Mouse (Mus musculus): Measurements from ENCODE around the gene Ifnl2.
A peak's percentile ranks its signal among the peaks of the same experiment; 100 is the strongest.
"Not testable (repeated sequence)": the region's sequence is repeated elsewhere in the genome, so short reads cannot be mapped to it uniquely, and the experiment has no call there.

The Ifnl2 gene

DNA sequence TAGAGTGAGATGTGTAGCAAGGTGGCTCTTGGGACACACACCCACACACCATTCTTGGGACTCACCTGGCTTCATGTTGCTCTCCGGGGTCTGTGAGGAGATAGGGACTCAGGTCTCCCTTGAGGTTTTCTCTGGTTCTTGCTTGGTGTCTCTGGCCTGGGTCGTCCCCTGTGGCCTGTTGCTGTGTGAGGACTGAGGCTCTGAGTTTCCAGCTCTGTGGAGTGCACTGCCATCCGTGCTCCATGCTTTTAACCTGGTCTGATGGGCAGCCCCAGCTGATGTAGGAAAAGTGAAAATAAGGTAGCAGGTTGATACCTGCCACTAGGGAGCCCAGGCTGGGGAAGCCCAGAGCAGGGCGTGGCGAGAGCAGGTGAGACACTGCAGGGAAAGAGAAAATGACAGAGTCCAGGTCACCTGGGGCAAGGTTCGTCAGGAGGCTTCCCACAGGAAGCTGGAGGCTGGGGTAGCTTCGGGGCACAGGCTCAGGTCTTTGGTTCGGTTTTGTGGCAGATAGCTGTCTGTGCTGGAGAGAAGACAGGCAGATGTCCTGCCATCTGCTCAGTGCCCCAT, at the start of gene Ifnl2:
Ifnl2 (minus strand) TSS at position 51 of the 570 bp plus-strand sequence.
- DNase-seq, result not testable (repeated sequence)

DNA sequence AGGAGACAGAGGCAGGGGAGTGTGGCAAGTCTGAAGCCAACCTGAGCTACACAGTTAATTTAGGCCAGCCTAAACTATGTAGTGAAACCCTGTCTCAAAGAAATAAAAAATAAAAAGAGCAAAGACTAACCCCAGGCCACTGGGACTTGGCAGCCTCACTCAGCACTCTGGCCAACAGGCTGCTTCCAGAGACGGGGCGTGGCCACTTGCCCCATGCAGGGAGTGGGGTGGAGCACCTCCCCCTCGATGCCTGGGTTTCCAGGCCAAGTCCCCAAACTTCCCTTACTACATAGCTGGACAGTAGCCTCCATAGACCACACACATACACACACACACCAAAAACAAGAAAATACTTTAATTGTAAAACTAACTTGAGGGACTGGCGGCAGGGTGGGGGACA, 48.2 kb upstream of the Ifnl2 start:
- no peak for DNase-seq

- DNase-seq, result no peak
These were observed 47.5 kb upstream of the Ifnl2 start for GRCm38 (mm10) chr7:28557708-28558107.

DNA sequence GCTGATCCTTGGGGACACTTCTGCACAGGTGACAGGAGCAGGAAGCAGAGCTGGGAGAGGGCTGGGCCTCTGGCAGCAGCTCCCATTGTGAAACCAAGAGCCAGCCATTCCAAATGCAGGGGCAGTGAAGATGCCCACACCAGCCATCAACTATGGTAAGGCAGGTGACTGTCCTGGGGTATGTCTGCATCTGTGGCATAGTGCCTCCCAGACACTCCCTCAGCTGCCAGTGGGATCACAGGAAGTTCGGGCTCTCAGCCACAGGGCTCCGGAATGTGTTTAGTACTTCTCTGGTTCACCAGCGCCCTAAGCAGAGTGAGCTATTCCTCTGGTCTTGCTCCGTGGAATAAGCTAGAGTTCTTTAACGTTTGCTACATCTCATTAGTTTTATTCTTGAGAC, 46.8 kb upstream of the Ifnl2 start:
- DNase-seq, result no peak

- DNase-seq, result no peak
These were observed 45.8 kb upstream of the Ifnl2 start for GRCm38 (mm10) chr7:28555939-28556535.

- DNase-seq, result no peak
These were observed 42.8 kb upstream of the Ifnl2 start for GRCm38 (mm10) chr7:28553076-28553475.

DNA sequence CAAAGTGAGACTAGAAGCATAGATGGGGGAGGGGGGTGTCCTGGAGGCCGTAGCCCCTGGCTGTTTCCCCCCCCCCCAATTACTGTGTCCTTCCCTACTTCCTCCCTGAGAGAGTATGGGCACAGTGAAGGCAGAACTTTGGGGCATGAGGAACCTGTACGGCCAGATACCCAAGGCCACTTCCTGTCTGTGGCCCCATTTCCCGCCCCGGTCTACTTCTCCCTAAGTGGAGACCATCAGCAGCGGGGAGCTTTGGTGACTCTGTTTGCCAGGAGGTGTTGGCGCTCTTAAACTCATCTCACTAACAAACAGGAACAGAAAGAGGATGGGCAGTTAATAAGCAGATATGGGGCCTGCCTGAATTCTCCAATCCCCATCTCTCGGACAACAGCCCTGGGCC, 37.4 kb upstream of the Ifnl2 start:
- no peak for DNase-seq

DNA sequence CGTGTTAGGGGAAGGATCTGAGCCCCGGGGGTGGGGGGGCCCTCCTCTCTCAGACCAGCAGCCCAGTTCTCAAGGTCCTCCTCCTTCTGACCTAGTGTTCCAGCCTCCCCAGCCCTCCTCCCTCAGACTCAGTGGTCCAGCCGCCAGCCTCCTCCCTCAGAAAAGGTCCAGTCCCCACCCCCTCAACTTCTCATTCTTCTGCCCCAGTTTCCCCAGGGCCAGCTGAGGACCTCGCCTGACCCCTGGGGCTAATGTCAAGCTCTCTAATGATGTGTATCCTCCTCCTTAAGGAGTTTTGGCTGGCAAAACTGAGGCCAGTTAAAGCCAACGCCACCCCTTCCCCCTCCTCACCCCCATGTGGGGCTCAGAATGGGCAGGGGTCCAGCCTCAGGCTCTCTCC, 36.9 kb upstream of the Ifnl2 start, which contains the start of gene Nccrp1:
Nccrp1 (minus strand) TSS at position 101 of the 400 bp plus-strand sequence.
- no peak for DNase-seq

DNA sequence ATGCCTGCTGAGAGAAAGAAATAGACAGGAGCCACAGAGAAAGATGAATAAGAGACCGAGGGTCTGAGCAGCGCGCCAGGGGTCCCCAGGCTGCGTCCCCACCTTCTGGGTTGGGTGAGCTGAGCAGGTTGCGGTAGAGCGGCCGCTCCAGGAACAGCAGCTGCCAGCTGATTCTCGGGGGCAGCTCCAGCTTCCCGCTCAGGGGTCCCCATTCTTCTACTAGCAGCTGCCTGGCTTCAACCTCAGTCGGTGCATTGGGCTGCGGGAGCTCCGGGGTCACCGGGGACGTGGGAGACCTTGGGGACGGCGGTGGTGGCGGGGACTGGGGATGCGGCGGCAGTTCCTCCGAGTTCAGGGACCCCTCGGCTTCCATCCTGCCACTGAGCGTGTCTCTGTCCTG, 36.4 kb upstream of the Ifnl2 start:
- DNase-seq, result no peak

DNA sequence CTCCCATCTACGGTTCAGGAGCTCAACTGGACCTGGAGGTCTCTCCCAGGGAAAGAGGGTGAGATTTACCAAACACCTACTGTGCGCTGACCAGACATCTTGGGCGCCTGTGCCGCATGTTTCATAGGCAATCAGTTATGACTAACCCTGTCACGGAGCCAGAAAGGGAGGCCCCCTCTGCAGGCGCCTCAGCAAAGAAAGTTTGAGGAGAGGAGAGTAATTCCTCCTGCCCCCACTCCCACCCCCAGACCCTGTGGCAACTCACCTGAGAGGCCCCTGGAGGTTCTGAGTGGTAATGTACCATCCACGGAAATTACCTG, 35.6 kb upstream of the Ifnl2 start:
- DNase-seq, result no peak

- no peak for DNase-seq
These were observed 35.0 kb upstream of the Ifnl2 start for GRCm38 (mm10) chr7:28545048-28545890.

- no peak for DNase-seq
These were observed 33.9 kb upstream of the Ifnl2 start for GRCm38 (mm10) chr7:28544051-28544601.

- no peak for DNase-seq
These were observed 30.3 kb upstream of the Ifnl2 start, which contains the start of gene Sycn for GRCm38 (mm10) chr7:28540526-28540925. TSS of gene Sycn (plus strand) at chr7:28540885.

GRCm38 (mm10) chr7:28538886-28539285, 28.6 kb upstream of the Ifnl2 start:
- not testable (repeated sequence) for DNase-seq

DNA sequence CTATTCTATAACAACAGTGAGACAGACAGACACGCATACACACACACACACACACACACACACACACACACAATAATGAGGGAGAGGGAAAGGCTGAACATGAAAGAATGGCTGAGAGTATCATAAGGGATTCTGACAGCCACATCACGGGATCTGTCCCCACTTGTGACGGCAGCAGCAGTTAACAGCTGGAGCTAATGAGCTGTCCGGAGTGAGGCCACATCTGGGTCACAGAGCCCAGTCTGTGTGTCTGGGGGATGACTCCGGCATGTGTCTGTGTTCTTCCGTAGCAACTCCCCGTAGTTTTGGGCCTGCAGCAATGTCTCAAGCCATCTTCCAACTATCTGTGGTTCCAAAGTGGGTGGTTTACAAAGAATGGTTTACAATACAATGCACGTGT, 21.8 kb upstream of the Ifnl2 start:
- no peak for DNase-seq

DNA sequence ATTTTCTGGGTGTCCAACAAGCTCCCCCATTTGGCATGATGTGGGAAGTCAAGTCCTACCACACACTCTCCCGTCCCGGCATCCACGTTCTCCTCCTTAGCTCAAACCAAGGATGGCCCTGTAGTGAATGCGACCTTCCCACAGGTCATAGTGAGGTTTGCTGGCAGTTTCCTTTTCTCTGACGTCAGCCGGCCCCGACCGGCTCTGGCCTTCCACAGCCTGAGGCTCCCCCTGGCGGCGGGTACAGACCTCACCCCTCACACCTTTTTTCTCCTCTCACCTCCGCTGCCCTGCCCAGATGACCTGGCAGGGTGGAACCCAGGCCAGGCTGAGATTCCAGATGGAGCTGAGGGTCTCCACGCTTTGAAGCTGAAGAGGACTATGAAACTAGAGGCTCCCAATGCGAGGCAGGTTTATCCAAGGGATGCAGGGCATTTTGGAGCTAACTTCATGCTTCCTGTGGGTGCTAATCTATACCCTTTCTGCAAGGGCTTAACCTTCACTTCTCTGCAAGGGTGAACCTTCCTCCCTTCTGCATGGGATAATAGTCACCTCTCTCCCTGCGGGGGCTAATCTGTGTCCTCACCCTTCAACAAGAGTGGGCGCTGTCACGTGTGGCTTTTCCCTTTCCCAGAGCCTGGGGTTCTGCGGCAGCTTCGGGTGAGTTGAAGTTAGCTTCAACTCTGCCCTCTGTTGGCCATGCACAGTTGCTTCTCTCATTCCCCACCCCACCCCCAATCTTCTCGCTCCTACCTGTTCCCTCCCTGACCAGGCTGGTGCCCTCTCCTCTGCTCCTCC, 17.9 kb upstream of the Ifnl2 start:
- DNase-seq, result peak; percentile 66

GRCm38 (mm10) chr7:28522536-28522935, 12.3 kb upstream of the Ifnl2 start, which contains the start of gene Ifnl3:
TSS of gene Ifnl3 (plus strand) at chr7:28522836.
- DNase-seq, result not testable (repeated sequence)

DNA sequence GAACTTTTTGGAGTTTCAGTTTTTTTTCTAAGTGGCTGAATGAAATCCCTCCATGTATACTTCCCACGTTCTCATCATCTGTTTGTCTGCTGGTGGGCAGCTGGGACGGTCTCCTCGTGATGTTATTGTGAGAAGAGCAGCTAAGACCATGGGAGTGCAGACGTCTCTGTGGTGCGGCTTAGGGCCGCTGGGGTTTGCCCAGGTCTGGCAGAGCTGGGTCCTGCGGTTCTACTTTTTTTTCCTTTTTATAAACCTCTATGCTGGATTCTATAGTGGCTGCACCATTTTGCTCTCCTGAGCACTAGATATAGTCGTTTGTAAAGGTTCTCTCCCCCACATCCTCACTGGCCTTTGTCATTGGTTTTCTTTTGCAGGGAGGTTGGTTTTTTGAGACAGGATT, 1.2 kb upstream of the Ifnl2 start:
- no peak for DNase-seq

- not testable (repeated sequence) for DNase-seq
These were observed 1.1 kb downstream of the Ifnl2 start for GRCm38 (mm10) chr7:28509121-28509520.

- DNase-seq, result no peak
These were observed 4.7 kb downstream of the Ifnl2 start for GRCm38 (mm10) chr7:28505585-28505984.

DNA sequence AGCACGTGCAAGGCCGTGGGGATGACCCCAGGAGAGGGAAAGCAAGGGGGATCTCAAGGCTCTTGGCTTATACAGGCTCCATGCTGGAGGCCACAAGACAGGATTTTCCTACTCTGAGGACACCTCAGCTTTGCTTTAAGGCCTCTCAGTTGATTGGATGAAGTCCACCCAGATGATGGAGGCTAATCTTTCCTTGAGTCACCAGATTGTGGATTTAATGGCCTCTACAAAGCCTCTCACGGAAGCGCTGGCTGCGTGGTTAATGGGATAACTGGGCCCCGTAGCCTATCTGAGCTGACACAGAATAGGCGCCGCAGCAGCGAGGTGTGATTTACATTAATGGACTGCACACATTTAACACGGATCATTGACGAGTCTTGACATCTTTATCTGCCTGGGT, 14.8 kb downstream of the Ifnl2 start:
- no peak for DNase-seq

DNA sequence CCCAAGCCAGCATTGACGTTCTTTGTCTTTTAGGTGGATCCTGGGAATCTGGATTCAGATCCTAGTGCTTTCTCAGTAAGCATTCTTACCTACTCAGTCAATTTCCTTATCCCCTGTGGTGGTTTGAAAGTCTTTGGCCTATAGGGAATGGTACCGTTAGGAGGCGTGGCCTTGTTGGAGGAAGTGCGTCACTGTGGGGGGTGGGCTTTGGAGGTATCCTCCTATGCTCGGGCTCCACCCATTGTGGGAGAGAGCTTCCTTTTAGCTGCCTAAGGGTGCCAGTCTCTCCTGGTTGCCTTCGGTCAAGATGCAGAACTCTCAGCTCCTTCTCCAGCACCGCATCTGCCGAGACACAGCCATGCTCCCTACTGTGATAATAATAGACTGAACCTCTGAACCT, 17.9 kb downstream of the Ifnl2 start:
- DNase-seq, result no peak

DNA sequence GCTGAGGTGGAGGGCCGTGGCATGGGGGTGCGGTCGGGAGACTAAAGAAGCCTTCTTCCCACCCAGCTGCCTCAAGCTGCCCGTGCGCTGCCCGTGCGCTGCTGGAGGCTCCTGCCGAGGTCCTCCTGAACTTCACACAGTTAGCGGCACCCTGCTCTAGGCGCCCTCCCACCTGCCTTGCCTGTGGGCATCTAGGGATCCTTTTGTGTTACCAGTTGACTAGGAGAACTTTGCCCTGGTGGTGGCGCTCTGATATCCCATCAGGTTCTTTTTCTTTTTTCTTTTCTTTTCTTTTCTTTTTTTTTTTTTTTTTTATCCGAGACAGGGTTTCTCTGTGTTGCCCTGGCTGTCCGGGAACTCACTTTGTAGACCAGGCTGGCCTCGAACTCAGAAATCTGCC, 19.4 kb downstream of the Ifnl2 start:
- DNase-seq, result no peak

All from right cerebral cortex, postnatal 14 days (tissue).